Comparison of ENCODE assay signal across 9 mouse cellular contexts in the genomic region with DNA sequence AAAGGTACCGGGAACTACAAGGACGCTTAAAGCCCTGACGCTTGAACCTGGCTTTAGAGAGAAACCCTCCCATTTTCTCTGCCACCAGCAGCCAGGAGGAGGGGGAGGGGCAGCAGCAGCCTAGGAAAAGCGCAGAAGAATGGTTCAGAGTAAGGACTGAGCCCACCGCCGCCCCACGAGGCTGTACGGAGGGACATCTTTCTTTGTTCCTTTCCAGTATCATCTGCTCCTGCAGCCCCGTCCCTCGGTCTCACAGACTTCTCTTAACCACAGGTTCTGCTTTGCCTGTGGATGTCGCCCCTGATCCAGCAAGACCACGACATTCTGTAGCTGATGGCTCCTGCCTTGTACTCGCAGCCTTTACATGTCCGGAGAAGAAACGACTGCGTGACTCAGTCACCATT. TPM values are rescaled to one million over a fixed set of nuclear protein-coding genes. Genes with fewer than 3 reads are reported as not detected.
DNase-seq lines count a peak whose midpoint lies in the region; ATAC-seq and TF ChIP-seq lines count a peak whose summit lies in the region.
"Had no signal": no experiment of that assay in that cellular context is flagged by ENCODE, and none has a peak within 500 bp of the region (broad histone marks: within the 10 kb centered on the region; RNA-seq: fewer than 3 reads in every experiment).

No protein-coding gene starts in this region.

- H3K27ac ChIP-seq in forebrain, embryonic 13.5 days, result peak overlapping the region; percentile 59
- peak overlapping the region; percentile 74 for H3K27ac ChIP-seq in midbrain, embryonic 10.5 days (replicated peaks)
- H3K27ac ChIP-seq in stomach, postnatal 0 days (replicated peaks), result 0 out of 2 replicates have a peak overlapping the region, but pooled peaks have one; percentile 24

- no peaks in the 10 kb centered on the region for H3K27me3 ChIP-seq in forebrain, embryonic 13.5 days
- peaks cover 19% of the 10 kb centered on the region; the same call in 1 of the 2 replicates for H3K27me3 ChIP-seq in midbrain, embryonic 10.5 days (ENCODE audit: low read depth, poor library complexity, severe bottlenecking)
- no peaks in the 10 kb centered on the region for H3K27me3 ChIP-seq in stomach, postnatal 0 days (ENCODE audit: control insufficient read depth, insufficient read depth, low read length)

- no peak for TF ChIP-seq EP300 in stomach, postnatal 0 days (optimal IDR thresholded peaks at IDR 0.05)

- DNase-seq in right cerebral cortex, adult 18-20 months, result peak; percentile 51
- DNase-seq in right cerebral cortex, postnatal 36 days (ENCODE audit: low spot score in 2 of 2), result no peak
- DNase-seq in cerebellum, adult 9-10 months, result peak; percentile 47
- peak; percentile 17 to 21 for DNase-seq in layer of hippocampus, postnatal 36 days
- DNase-seq in midbrain, embryonic 10.5 days (ENCODE audit: low spot score), result peak; percentile 56
- peak; percentile 45 for DNase-seq in stomach, postnatal 0 days (ENCODE audit: low spot score)
- DNase-seq in gastrocnemius, adult 18-20 months (ENCODE audit: low spot score), result no peak

- peak overlapping the region; percentile 75 for H3K9ac ChIP-seq in forebrain, embryonic 13.5 days
- peak overlapping the region; percentile 52 for H3K9ac ChIP-seq in stomach, postnatal 0 days (ENCODE audit: low read length)

- H3K9me3 ChIP-seq in forebrain, embryonic 13.5 days (replicated peaks), result no peaks in the 10 kb centered on the region
- H3K9me3 ChIP-seq in midbrain, embryonic 10.5 days (replicated peaks), result no peaks in the 10 kb centered on the region
- no peaks in the 10 kb centered on the region for H3K9me3 ChIP-seq in stomach, postnatal 0 days (ENCODE audit: control insufficient read depth, low read length)

- TF ChIP-seq CTCF in stomach, postnatal 0 days (IDR thresholded peaks at IDR 0.05; ENCODE audit: low read depth), result peak; percentile 57

- 2% methylated on average over 16 of the region's 16 CpGs for WGBS in forebrain, embryonic 13.5 days
- WGBS in midbrain, embryonic 10.5 days, result 3% methylated on average over 16 of the region's 16 CpGs
- 1% methylated on average over 16 of the region's 16 CpGs for WGBS in stomach, postnatal 0 days

- peak overlapping the region; percentile 48 for H3K4me3 ChIP-seq in forebrain, embryonic 13.5 days
- peak overlapping the region; percentile 53 for H3K4me3 ChIP-seq in midbrain, embryonic 10.5 days
- H3K4me3 ChIP-seq in stomach, postnatal 0 days (ENCODE audit: low read depth, low read length), result peak overlapping the region; percentile 44
- H3K4me3 ChIP-seq: erythroblast, embryonic 14.5 days had no signal

- peak overlapping the region; percentile 84 for H3K4me2 ChIP-seq in forebrain, embryonic 13.5 days
- peak overlapping the region; percentile 94 for H3K4me2 ChIP-seq in stomach, postnatal 0 days (replicated peaks; ENCODE audit: low read depth)

- H3K4me1 ChIP-seq in forebrain, embryonic 13.5 days, result peaks cover 12% of the 10 kb centered on the region; the same call in 1 of the 2 replicates
- H3K4me1 ChIP-seq in midbrain, embryonic 10.5 days, result peaks cover 10% of the 10 kb centered on the region
- H3K4me1 ChIP-seq in stomach, postnatal 0 days (replicated peaks; ENCODE audit: control insufficient read depth, insufficient read depth), result no peaks in the 10 kb centered on the region; the same call in 1 of the 2 replicates

- no peaks in the 10 kb centered on the region for H3K36me3 ChIP-seq in forebrain, embryonic 13.5 days (ENCODE audit: poor library complexity, severe bottlenecking)
- 0 out of 2 replicates have a peak, but pooled peaks cover 5% of the 10 kb centered on the region for H3K36me3 ChIP-seq in midbrain, embryonic 10.5 days
- H3K36me3 ChIP-seq in stomach, postnatal 0 days (ENCODE audit: control insufficient read depth, insufficient read depth, low read length), result 0 out of 2 replicates have a peak, but pooled peaks cover 2% of the 10 kb centered on the region

- peak; percentile 65 for ATAC-seq in forebrain, embryonic 13.5 days
- ATAC-seq in stomach, postnatal 0 days (ENCODE audit: low FRiP score, low TSS enrichment), result 0 out of 2 replicates have a peak, but pooled peaks have one; percentile 8

RNA-seq across cellular contexts. Expression of gene Zap70, which starts 23.6 kb away (rescaled TPM):
- polyA plus RNA-seq in forebrain, embryonic 13.5 days (2015; fragmentation: Nextera tagmentation; extraction: Ambion mirVana), result 0.71 and 1.1 TPM in 2 replicates
- total RNA-seq in layer of hippocampus, postnatal 36 days (2021), result 1 to 10 TPM; 4.0 to 5.0 TPM
- 0.26 and 0.43 TPM in 2 replicates for polyA plus RNA-seq in midbrain, embryonic 10.5 days (2016; fragmentation: Nextera tagmentation; extraction: Ambion mirVana)
- 0.25 and 0.42 TPM in 2 replicates for polyA plus RNA-seq in stomach, postnatal 0 days (2015; fragmentation: Nextera tagmentation; extraction: Ambion mirVana)
- total RNA-seq in gastrocnemius, adult 18-20 months (2021), result under 1 TPM; 0.19 to 0.73 TPM
- polyA plus RNA-seq: erythroblast, embryonic 14.5 days had no signal

Comparison
In these comparisons a context has a peak if more than half of its experiments do, and no peak if none do; other contexts are left out.
1. DNase-seq: peak in right cerebral cortex, adult 18-20 months (single experiment), cerebellum, adult 9-10 months (single experiment), layer of hippocampus, postnatal 36 days (2 of 2), midbrain, embryonic 10.5 days (single experiment) and stomach, postnatal 0 days (single experiment); none in right cerebral cortex, postnatal 36 days (0 of 2) and gastrocnemius, adult 18-20 months (single experiment).
2. H3K27ac ChIP-seq: peak in every context shown above with its lines; median percentile 74 in midbrain, embryonic 10.5 days; 59 in forebrain, embryonic 13.5 days; 24 in stomach, postnatal 0 days.
3. Peak in every context shown above with its lines, with median percentiles within 50 percentile points of each other: H3K4me3 ChIP-seq.